Mouse (Mus musculus) testis, adult 2 months (tissue): ENCODE measurements around the gene Ddn.

ENCODE experiments used
- CTCF ChIP-seq: fragments of 200-500 bp; IDR thresholded peaks from 2 replicates; pipeline ENCODE4 v1.5.1; 2012; ENCODE audit warnings: low read depth, mild to moderate bottlenecking, inconsistent platforms, low read length, moderate library complexity; ENCODE audit not compliant: control insufficient read depth, insufficient read depth, insufficient replicate concordance
- POLR2A ChIP-seq: fragments of 200-500 bp; IDR thresholded peaks from 2 replicates; pipeline ENCODE4 v1.6.1; 2012; ENCODE audit warnings: low read depth, mild to moderate bottlenecking, inconsistent platforms, low read length, moderate library complexity; ENCODE audit not compliant: control insufficient read depth

GRCm38 (mm10) chr15:98837743-98838103 is 28.4 kb upstream of the Ddn start:
- no peak for TF ChIP-seq POLR2A
- TF ChIP-seq CTCF: no peak
